Mouse (Mus musculus): Measurements from ENCODE around the gene Slc44a3.

GRCm38 (mm10) chr3:121480961-121481436 lies 51.2 kb downstream of the Slc44a3 start:
- no peak for TF ChIP-seq POLR2A (IDR thresholded peaks at IDR 0.05; ENCODE audit: borderline replicate concordance, extremely low read depth, insufficient read depth, insufficient read length, poor library complexity, severe bottlenecking)
- no peak for TF ChIP-seq CTCF (IDR thresholded peaks at IDR 0.05; ENCODE audit: borderline replicate concordance, extremely low read depth, insufficient read depth, insufficient read length)
